Mouse (Mus musculus): ENCODE measurements around the gene Mapkap1. TPM values are rescaled to one million over a fixed set of nuclear protein-coding genes. Genes with fewer than 3 reads are reported as not detected.

The Mapkap1 gene
- polyA plus RNA-seq (2014; fragmentation: Nextera tagmentation; extraction: Ambion mirVana) = 67.2 and 74.7 TPM in 2 replicates

DNA sequence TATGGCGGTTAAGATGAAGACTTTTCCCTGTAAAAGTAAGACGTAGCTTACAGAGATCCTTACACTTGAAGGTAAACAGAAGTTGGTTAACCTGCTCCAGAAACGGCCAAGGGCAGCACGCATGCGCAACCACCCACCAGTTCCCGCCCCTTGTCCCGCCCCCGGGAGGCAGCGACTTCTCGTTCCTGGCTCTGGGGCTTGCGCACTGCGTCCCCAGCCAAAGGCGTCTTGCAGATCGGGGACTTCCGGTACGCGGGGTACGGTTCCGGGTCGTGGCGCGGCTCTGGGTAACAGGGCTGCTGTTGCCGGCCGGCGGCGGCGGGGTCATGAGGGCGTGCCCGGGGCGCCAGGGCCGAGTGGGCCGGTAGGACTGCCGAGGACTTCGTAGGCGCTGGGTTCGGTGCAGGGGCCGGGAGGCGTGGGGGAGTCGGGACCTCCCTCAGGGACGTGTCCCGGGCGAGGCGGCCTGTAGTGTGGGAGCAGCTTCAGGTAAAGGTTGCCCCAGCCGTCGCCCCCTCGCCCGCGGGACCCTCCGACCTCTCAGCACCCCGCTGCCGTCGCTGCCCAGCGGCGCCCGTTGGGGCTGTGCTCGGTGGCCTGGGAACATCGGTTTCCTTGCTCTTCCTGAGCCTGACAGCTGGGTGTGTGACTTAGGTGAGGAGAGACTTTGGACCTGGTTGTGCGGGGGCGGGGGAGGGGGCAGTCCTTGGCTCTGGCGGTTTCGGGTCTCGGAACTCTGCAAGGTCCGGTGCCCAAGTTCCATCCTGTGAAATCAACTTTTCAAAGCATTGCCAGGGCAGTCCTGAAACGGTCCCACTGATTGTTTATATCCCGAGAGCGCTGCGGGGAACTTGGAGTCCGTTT lies at the start of gene Mapkap1:
Gene Mapkap1 (plus strand): TSS at position 171 of the 864 bp plus-strand sequence.
- H3K36me3 ChIP-seq (ENCODE audit: control insufficient read depth, insufficient read depth, low read length) = no peaks in the 10 kb centered on the region
- peak within 1 kb of the TSS; percentile 87 to 92 for H3K4me3 ChIP-seq (ENCODE audit: control insufficient read depth in 1 of 2, insufficient read depth in 1 of 2, low read depth in 1 of 2, low read length in 2 of 2)
- under 1% methylated on average over 67 of the region's 68 CpGs for WGBS
- peak within 1 kb of the TSS; percentile 88 for H3K9ac ChIP-seq (ENCODE audit: low read length)
- H3K4me2 ChIP-seq (ENCODE audit: low read length) = peak within 1 kb of the TSS; percentile 84
- peak within 1 kb of the TSS in 1 of 2 experiments; percentile 46; a peak in 2 of 4 replicates for H3K27ac ChIP-seq (replicated peaks in 1 of 2; ENCODE audit: control insufficient read depth in 1 of 2, insufficient read depth in 1 of 2, low read depth in 2 of 2, low read length in 2 of 2)
- ATAC-seq (ENCODE audit: insufficient number of reproducible peaks, insufficient read depth, low FRiP score, low read depth) = peak; percentile 94
- H3K27me3 ChIP-seq (ENCODE audit: control insufficient read depth, insufficient read depth, low read length) = no peaks in the 10 kb centered on the region
- H3K9me3 ChIP-seq (ENCODE audit: control insufficient read depth, low read length) = no peaks in the 10 kb centered on the region
- H3K4me1 ChIP-seq (ENCODE audit: control insufficient read depth in 2 of 2, insufficient read depth in 2 of 2, low read length in 2 of 2) = peaks cover 2 to 12% of the 10 kb centered on the region in 2 experiments; a peak in 1 of 4 replicates

DNA sequence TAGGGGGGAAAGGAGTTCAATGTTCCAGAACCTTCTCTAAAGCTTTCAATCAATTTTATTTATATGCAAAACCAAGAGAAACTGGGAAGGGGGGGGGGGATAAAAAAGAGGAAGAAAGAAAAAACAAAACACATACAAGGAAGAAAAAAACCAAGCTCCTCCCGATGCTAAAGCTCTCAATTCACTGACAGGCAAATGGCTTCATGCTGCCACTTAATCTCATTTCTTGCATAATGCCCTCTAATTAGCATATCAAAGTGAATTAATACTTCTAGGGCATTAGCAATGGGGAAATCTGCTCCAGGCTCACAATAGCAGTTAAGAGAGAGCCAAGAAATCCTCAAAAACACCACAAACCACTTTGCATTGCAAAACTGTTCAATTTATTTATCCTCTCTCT lies 42.9 kb upstream of the Mapkap1 start:
- ATAC-seq (ENCODE audit: insufficient number of reproducible peaks, insufficient read depth, low FRiP score, low read depth) = no peak
- Histone ChIP-seq H3K4me3 (ENCODE audit: control insufficient read depth in 1 of 2, insufficient read depth in 1 of 2, low read depth in 1 of 2, low read length in 2 of 2) (no peak overlapping the region), H3K4me2 (ENCODE audit: low read length) (no peak overlapping the region), H3K9ac (ENCODE audit: low read length) (no peak overlapping the region), H3K27me3 (ENCODE audit: control insufficient read depth, insufficient read depth, low read length) (no peaks in the 10 kb centered on the region), H3K36me3 (ENCODE audit: control insufficient read depth, insufficient read depth, low read length) (0 out of 2 replicates have a peak, but pooled peaks cover 3% of the 10 kb centered on the region), H3K4me1 (ENCODE audit: control insufficient read depth in 2 of 2, insufficient read depth in 2 of 2, low read length in 2 of 2) (peaks cover 2 to 16% of the 10 kb centered on the region in 2 experiments; a peak in 3 of 4 replicates), H3K27ac (replicated peaks in 1 of 2; ENCODE audit: control insufficient read depth in 1 of 2, insufficient read depth in 1 of 2, low read depth in 2 of 2, low read length in 2 of 2) (no peak overlapping the region), H3K9me3 (ENCODE audit: control insufficient read depth, low read length) (no peaks in the 10 kb centered on the region)
- 33% methylated on average over 1 of the region's 1 CpGs for WGBS

GRCm38 (mm10) chr2:34367024-34367423 lies 39.5 kb upstream of the Mapkap1 start:
- Histone ChIP-seq H3K9me3 (ENCODE audit: control insufficient read depth, low read length) (no peaks in the 10 kb centered on the region), H3K9ac (ENCODE audit: low read length) (no peak overlapping the region), H3K4me1 (ENCODE audit: control insufficient read depth in 2 of 2, insufficient read depth in 2 of 2, low read length in 2 of 2) (peaks cover 0 to 10% of the 10 kb centered on the region in 2 experiments; a peak in 2 of 4 replicates), H3K27ac (replicated peaks in 1 of 2; ENCODE audit: control insufficient read depth in 1 of 2, insufficient read depth in 1 of 2, low read depth in 2 of 2, low read length in 2 of 2) (no peak overlapping the region), H3K36me3 (ENCODE audit: control insufficient read depth, insufficient read depth, low read length) (0 out of 2 replicates have a peak, but pooled peaks cover 4% of the 10 kb centered on the region), H3K27me3 (ENCODE audit: control insufficient read depth, insufficient read depth, low read length) (no peaks in the 10 kb centered on the region), H3K4me2 (ENCODE audit: low read length) (no peak overlapping the region), H3K4me3 (ENCODE audit: control insufficient read depth in 1 of 2, insufficient read depth in 1 of 2, low read depth in 1 of 2, low read length in 2 of 2) (no peak overlapping the region)
- WGBS = 93% methylated on average over 2 of the region's 2 CpGs
- no peak for ATAC-seq (ENCODE audit: insufficient number of reproducible peaks, insufficient read depth, low FRiP score, low read depth)

DNA sequence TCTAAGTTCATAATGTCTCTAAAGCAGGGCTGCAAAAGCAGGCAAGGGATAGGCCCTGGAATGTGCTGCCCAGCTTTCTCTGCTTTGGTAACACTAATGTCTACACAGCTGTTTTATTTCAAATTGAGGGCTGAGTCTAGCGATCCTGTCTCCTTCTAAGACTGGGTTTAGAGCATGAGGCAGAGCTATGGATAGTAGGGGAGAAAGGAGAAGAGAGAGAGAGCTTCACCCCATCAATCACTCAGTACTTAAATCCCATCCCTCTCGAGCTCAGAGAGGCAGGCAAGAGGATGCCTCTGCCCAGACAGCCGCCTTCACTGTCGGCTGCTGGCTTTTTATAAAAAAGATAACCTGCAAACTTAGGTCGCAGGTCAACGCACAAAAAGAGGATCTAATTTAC lies 38.2 kb upstream of the Mapkap1 start:
- 15% methylated on average over 6 of the region's 6 CpGs for WGBS
- peak overlapping the region; percentile 10 to 20; a peak in 1 of 4 replicates for H3K27ac ChIP-seq (replicated peaks in 1 of 2; ENCODE audit: control insufficient read depth in 1 of 2, insufficient read depth in 1 of 2, low read depth in 2 of 2, low read length in 2 of 2)
- H3K36me3 ChIP-seq (ENCODE audit: control insufficient read depth, insufficient read depth, low read length) = 0 out of 2 replicates have a peak, but pooled peaks cover 4% of the 10 kb centered on the region
- H3K4me1 ChIP-seq (ENCODE audit: control insufficient read depth in 2 of 2, insufficient read depth in 2 of 2, low read length in 2 of 2) = peaks cover 5 to 14% of the 10 kb centered on the region in 2 experiments
- ATAC-seq (ENCODE audit: insufficient number of reproducible peaks, insufficient read depth, low FRiP score, low read depth) = no peak
- no peaks in the 10 kb centered on the region for H3K9me3 ChIP-seq (ENCODE audit: control insufficient read depth, low read length)
- H3K4me3 ChIP-seq (ENCODE audit: control insufficient read depth in 1 of 2, insufficient read depth in 1 of 2, low read depth in 1 of 2, low read length in 2 of 2) = peak overlapping the region in 1 of 2 experiments; percentile 2; a peak in 1 of 4 replicates
- H3K9ac ChIP-seq (ENCODE audit: low read length) = peak overlapping the region; percentile 44
- no peaks in the 10 kb centered on the region for H3K27me3 ChIP-seq (ENCODE audit: control insufficient read depth, insufficient read depth, low read length)
- peak overlapping the region; percentile 50 for H3K4me2 ChIP-seq (ENCODE audit: low read length)

GRCm38 (mm10) chr2:34370349-34370724 lies 36.2 kb upstream of the Mapkap1 start:
- H3K36me3 ChIP-seq (ENCODE audit: control insufficient read depth, insufficient read depth, low read length) = 0 out of 2 replicates have a peak, but pooled peaks cover 4% of the 10 kb centered on the region
- no peaks in the 10 kb centered on the region for H3K27me3 ChIP-seq (ENCODE audit: control insufficient read depth, insufficient read depth, low read length)

GRCm38 (mm10) chr2:34370725-34371440 lies 35.7 kb upstream of the Mapkap1 start:
- under 1% methylated on average over 42 of the region's 42 CpGs for WGBS
- peak overlapping the region; percentile 98 for H3K9ac ChIP-seq (ENCODE audit: low read length)

More at GRCm38 (mm10) chr2:34370349-34370724, 36.2 kb upstream of the Mapkap1 start:
- no peak for ATAC-seq (ENCODE audit: insufficient number of reproducible peaks, insufficient read depth, low FRiP score, low read depth)
- peak overlapping the region; percentile 94 to 96 for H3K4me3 ChIP-seq (ENCODE audit: control insufficient read depth in 1 of 2, insufficient read depth in 1 of 2, low read depth in 1 of 2, low read length in 2 of 2)
- peaks cover 7 to 17% of the 10 kb centered on the region in 2 experiments for H3K4me1 ChIP-seq (ENCODE audit: control insufficient read depth in 2 of 2, insufficient read depth in 2 of 2, low read length in 2 of 2)
- H3K4me2 ChIP-seq (ENCODE audit: low read length) = peak overlapping the region; percentile 92
- no peaks in the 10 kb centered on the region for H3K9me3 ChIP-seq (ENCODE audit: control insufficient read depth, low read length)
- WGBS = 7% methylated on average over 7 of the region's 7 CpGs
- H3K27ac ChIP-seq (replicated peaks in 1 of 2; ENCODE audit: control insufficient read depth in 1 of 2, insufficient read depth in 1 of 2, low read depth in 2 of 2, low read length in 2 of 2) = 0 out of 4 replicates have a peak overlapping the region, but pooled peaks of 1 of the 2 experiments have one; percentile 16
- peak overlapping the region; percentile 98 for H3K9ac ChIP-seq (ENCODE audit: low read length)

More at GRCm38 (mm10) chr2:34370725-34371440, 35.7 kb upstream of the Mapkap1 start:
- H3K9me3 ChIP-seq (ENCODE audit: control insufficient read depth, low read length) = no peaks in the 10 kb centered on the region
- peak overlapping the region; percentile 94 to 96 for H3K4me3 ChIP-seq (ENCODE audit: control insufficient read depth in 1 of 2, insufficient read depth in 1 of 2, low read depth in 1 of 2, low read length in 2 of 2)
- peaks cover 7 to 17% of the 10 kb centered on the region in 2 experiments for H3K4me1 ChIP-seq (ENCODE audit: control insufficient read depth in 2 of 2, insufficient read depth in 2 of 2, low read length in 2 of 2)
- H3K27me3 ChIP-seq (ENCODE audit: control insufficient read depth, insufficient read depth, low read length) = no peaks in the 10 kb centered on the region
- 0 out of 2 replicates have a peak, but pooled peaks cover 4% of the 10 kb centered on the region for H3K36me3 ChIP-seq (ENCODE audit: control insufficient read depth, insufficient read depth, low read length)
- no peak for ATAC-seq (ENCODE audit: insufficient number of reproducible peaks, insufficient read depth, low FRiP score, low read depth)
- peak overlapping the region; percentile 88 to 99 for H3K27ac ChIP-seq (replicated peaks in 1 of 2; ENCODE audit: control insufficient read depth in 1 of 2, insufficient read depth in 1 of 2, low read depth in 2 of 2, low read length in 2 of 2)
- peak overlapping the region; percentile 92 for H3K4me2 ChIP-seq (ENCODE audit: low read length)
